Mouse (Mus musculus) skeletal muscle tissue, adult 2 months (tissue): ENCODE measurements around the gene Use1.

Source experiments
- DNase-seq: peaks from one replicate; pipeline ENCODE4 v3.0.0-alpha.2; 2012; ENCODE audit warnings: low read depth, low spot score

Use1 gene

DNA sequence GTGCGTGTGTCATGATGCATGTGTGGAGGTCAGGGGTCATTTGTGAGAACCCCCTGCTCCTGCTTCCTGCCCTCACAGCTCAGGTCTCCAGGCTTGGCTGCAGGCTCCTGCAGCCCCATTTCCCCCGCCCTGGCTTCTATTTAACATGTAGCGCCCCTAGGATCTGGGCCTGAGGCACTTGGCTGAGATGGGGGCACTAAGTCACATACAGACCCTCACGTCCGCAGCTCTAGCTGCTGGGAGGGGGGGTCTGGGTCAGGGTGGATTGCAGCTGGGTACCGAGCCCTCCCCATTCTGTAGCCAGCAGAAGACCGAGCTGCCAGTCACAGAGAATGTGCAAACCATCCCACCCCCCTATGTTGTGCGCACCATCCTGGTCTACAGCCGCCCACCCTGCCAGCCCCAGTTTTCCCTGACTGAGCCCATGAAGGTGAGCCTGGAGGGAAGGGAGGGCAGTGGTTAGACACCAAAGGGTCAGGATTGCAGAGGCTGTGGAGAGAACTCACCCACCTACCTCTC lies 35.9 kb downstream of the Use1 start:
- DNase-seq = no peak

GRCm38 (mm10) chr8:71403107-71403885 lies 36.6 kb downstream of the Use1 start:
- DNase-seq = no peak

DNA sequence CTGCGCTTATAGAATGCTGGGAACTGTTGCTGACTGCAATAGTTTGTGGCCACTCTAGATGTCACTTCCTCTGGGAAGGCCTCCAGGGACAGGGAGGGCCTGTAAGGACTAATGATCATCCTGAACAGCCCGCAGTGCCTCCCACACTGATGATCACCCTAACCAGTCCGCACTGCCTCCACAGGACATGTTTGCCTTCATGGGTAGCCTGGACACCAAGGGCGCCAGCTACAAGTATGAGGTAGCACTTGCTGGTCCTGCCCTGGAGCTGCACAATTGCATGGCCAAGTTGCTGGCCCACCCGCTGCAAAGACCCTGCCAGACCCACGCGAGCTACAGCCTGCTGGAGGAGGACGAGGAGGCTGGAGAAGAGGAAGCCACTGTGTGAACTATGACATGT lies 37.4 kb downstream of the Use1 start:
- no peak for DNase-seq

DNA sequence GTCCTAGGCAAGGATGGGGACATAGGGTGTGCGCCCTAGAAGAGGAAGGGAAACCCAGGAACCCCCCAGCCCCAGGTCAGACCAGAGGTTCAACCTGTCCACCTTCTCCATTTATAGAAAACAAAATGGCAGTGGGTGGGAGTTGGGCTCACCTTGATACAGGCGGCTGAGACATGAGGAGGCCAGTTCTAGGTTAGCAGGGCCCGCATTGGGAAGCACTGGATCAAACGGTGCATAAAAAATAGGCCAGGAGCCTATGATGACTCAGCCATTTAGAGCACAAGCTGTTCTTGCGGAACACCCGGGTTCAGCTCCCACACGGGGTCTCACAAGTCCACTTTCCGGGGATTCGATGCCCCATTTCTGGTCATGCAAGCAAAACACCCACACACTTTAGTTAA lies 38.3 kb downstream of the Use1 start:
- no peak for DNase-seq

- peak; percentile 86 for DNase-seq
These were observed 38.9 kb downstream of the Use1 start, which contains the start of gene Ankle1 for GRCm38 (mm10) chr8:71405401-71406098. TSS of gene Ankle1 (plus strand) at chr8:71406010.

- no peak for DNase-seq
These were observed 39.7 kb downstream of the Use1 start for GRCm38 (mm10) chr8:71406099-71407015.

- DNase-seq = no peak
These were observed 40.8 kb downstream of the Use1 start for GRCm38 (mm10) chr8:71407441-71407840.

DNA sequence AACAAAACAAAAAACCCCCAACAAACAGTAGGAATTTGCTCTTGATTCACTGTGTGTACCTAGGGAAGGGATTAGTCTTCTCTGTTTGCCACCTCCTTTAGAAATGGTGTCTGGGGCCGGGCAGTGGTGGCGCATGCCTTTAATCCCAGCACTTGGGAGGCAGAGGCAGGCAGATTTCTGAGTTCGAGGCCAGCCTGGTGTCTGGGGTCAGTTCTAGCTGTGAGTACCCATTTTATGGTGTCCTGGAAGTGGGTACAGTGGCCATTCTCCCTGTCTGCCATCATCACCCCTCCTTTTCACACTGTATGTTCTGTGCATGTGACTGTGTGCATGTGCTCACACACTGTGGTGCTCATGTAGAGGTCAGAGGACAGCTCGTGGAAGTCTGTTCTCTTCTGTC lies 41.6 kb downstream of the Use1 start:
- no peak for DNase-seq

GRCm38 (mm10) chr8:71411535-71412273 lies 45.1 kb downstream of the Use1 start:
- DNase-seq = no peak
